Mouse (Mus musculus) frontal cortex, adult 2 months (tissue): ENCODE data around the gene Slc8b1. TPM values are rescaled to one million over a fixed set of nuclear protein-coding genes. Genes with fewer than 3 reads are reported as not detected.

ENCODE experiments used
- polyA plus RNA-seq: library from polyadenylated mRNA; depleted of rRNA; stranded (reverse); fragments of >200 nt; gene quantifications from 2 replicates; pipeline ENCODE4 v1.2.3, GENCODE M21; 2012; rRNA removed

The Slc8b1 gene
- polyA plus RNA-seq, 1 experiment, result 6.4 TPM

Other genes starting within 250 kb of the Slc8b1 start
- gene Lhx5, start 79.5 kb upstream of the Slc8b1 start, polyA plus RNA-seq, result 0.23 and 0.40 TPM in 2 replicates
- 6.9 and 7.1 TPM in 2 replicates for gene Sdsl, start 38.4 kb upstream of the Slc8b1 start, polyA plus RNA-seq
- gene Sds, start 34.6 kb upstream of the Slc8b1 start, polyA plus RNA-seq, result 0.40 TPM in 1 of 2 replicates, not detected in the other
- 38.8 and 42.7 TPM in 2 replicates for gene Plbd2, start 7.5 kb upstream of the Slc8b1 start, polyA plus RNA-seq
- gene Tpcn1, start 77.5 kb downstream of the Slc8b1 start, polyA plus RNA-seq, result 37.9 and 39.9 TPM in 2 replicates
- 1.9 and 2.1 TPM in 2 replicates for gene Iqcd, start 77.8 kb downstream of the Slc8b1 start, polyA plus RNA-seq
- gene Rita1, start 101.4 kb downstream of the Slc8b1 start, polyA plus RNA-seq, result 34.8 and 36.4 TPM in 2 replicates
- 28.2 and 31.2 TPM in 2 replicates for gene Ddx54, start 101.6 kb downstream of the Slc8b1 start, polyA plus RNA-seq
- 0.10 TPM in 1 of 2 replicates, not detected in the other for gene Cfap73, start 123.1 kb downstream of the Slc8b1 start, polyA plus RNA-seq
- gene Rasal1, start 137.6 kb downstream of the Slc8b1 start, polyA plus RNA-seq, result 63.8 and 71.7 TPM in 2 replicates
- 93.3 and 99.3 TPM in 2 replicates for gene Dtx1, start 200.8 kb downstream of the Slc8b1 start, polyA plus RNA-seq
- 0.86 and 0.96 TPM in 2 replicates for gene Oas2, start 238.7 kb downstream of the Slc8b1 start, polyA plus RNA-seq